In genomic region chr7:28601668-28602067, GRCm38 (mm10) we compare ENCODE assay signal across 10 mouse cellular contexts. TPM values are rescaled to one million over a fixed set of nuclear protein-coding genes. Genes with fewer than 3 reads are reported as not detected.
DNase-seq lines count a peak whose midpoint lies in the region; TF ChIP-seq lines count a peak whose summit lies in the region.
"Had no signal": no experiment of that assay in that cellular context is flagged by ENCODE, and none has a peak within 500 bp of the region (broad histone marks: within the 10 kb centered on the region; RNA-seq: fewer than 3 reads in every experiment).

No protein-coding gene starts in this region.

- TF ChIP-seq POLR2A in testis, adult 2 months (IDR thresholded peaks at IDR 0.05; ENCODE audit: control insufficient read depth, low read depth, low read length) = no peak

- 31% methylated on average over 7 of the region's 7 CpGs for WGBS in embryonic facial prominence, embryonic 10.5 days

- DNase-seq in adrenal gland, postnatal 10 days = peak; percentile 70
- DNase-seq in adrenal gland, adult 8-10 months = no peak
- DNase-seq in testis, postnatal 14 days (ENCODE audit: low spot score) = no peak
- peak; percentile 61 for DNase-seq in embryonic facial prominence, embryonic 10.5 days (ENCODE audit: low spot score)
- DNase-seq in induced T-regulatory cell, adult 2 months (ENCODE audit: low read depth) = peak; percentile 84
- DNase-seq in lung, postnatal 36 days = peak; percentile 82
- DNase-seq in thymus, postnatal 0 days (ENCODE audit: low spot score) = peak; percentile 76

- no peak overlapping the region for H3K27ac ChIP-seq in testis, adult 2 months (ENCODE audit: control insufficient read depth, insufficient read depth, low read depth, low read length)
- no peak overlapping the region for H3K27ac ChIP-seq in embryonic facial prominence, embryonic 10.5 days (replicated peaks)

- H3K27me3 ChIP-seq in testis, adult 2 months (ENCODE audit: control insufficient read depth, insufficient read depth, low read length) = no peaks in the 10 kb centered on the region
- H3K27me3 ChIP-seq in embryonic facial prominence, embryonic 10.5 days (replicated peaks; ENCODE audit: low read depth, poor library complexity, severe bottlenecking) = no peaks in the 10 kb centered on the region

- TF ChIP-seq CTCF in testis, adult 2 months (IDR thresholded peaks at IDR 0.05; ENCODE audit: control insufficient read depth, insufficient read depth, insufficient replicate concordance, low read depth, low read length) = peak; percentile 32; the same call in 1 of the 2 replicates

- no peaks in the 10 kb centered on the region for H3K9me3 ChIP-seq in embryonic facial prominence, embryonic 10.5 days

- no peak overlapping the region for H3K4me3 ChIP-seq in testis, adult 2 months (ENCODE audit: control insufficient read depth, low read depth, low read length)
- no peak overlapping the region for H3K4me3 ChIP-seq in embryonic facial prominence, embryonic 10.5 days

- H3K36me3 ChIP-seq in testis, adult 2 months (ENCODE audit: control insufficient read depth, insufficient read depth, low read length) = no peaks in the 10 kb centered on the region
- H3K36me3 ChIP-seq in embryonic facial prominence, embryonic 10.5 days (replicated peaks) = no peaks in the 10 kb centered on the region

- peaks cover 14% of the 10 kb centered on the region for H3K4me1 ChIP-seq in testis, adult 2 months (ENCODE audit: control insufficient read depth, insufficient read depth, low read length)
- H3K4me1 ChIP-seq in embryonic facial prominence, embryonic 10.5 days = peaks cover 18% of the 10 kb centered on the region

RNA-seq across cellular contexts. Expression of gene Pak4, which starts 3.7 kb away (rescaled TPM):
- total RNA-seq in adrenal gland, postnatal 10 days (2021) = 10 to 100 TPM; 19.4 to 20.4 TPM
- total RNA-seq in adrenal gland, adult 8-10 months (2022) = 10 to 100 TPM; 28.5 to 37.2 (median 34.0) TPM
- polyA plus RNA-seq in testis, adult 2 months (2012; rRNA removed) = 21.5 and 23.6 TPM in 2 replicates
- polyA plus RNA-seq in embryonic facial prominence, embryonic 10.5 days (2016; fragmentation: Nextera tagmentation; extraction: Ambion mirVana) = 70.1 and 75.8 TPM in 2 replicates
- 15.4 and 20.3 TPM in 2 replicates for polyA plus RNA-seq in thymus, postnatal 0 days (2015; fragmentation: Nextera tagmentation; extraction: Ambion mirVana)

RNA-seq across cellular contexts. Expression of gene Samd4b, which starts 3.7 kb away (rescaled TPM):
- total RNA-seq in adrenal gland, postnatal 10 days (2021) = 10 to 100 TPM; 45.5 to 49.6 TPM
- total RNA-seq in adrenal gland, adult 8-10 months (2022) = 10 to 100 TPM; 62.4 to 83.9 (median 73.4) TPM
- polyA plus RNA-seq in testis, adult 2 months (2012; rRNA removed) = 234 and 246 TPM in 2 replicates
- polyA plus RNA-seq in embryonic facial prominence, embryonic 10.5 days (2016; fragmentation: Nextera tagmentation; extraction: Ambion mirVana) = 36.0 and 38.9 TPM in 2 replicates
- 10.5 and 10.9 TPM in 2 replicates for polyA plus RNA-seq in thymus, postnatal 0 days (2015; fragmentation: Nextera tagmentation; extraction: Ambion mirVana)

RNA-seq across cellular contexts. Expression of gene Acp7, which starts 29.5 kb away (rescaled TPM):
- total RNA-seq in adrenal gland, postnatal 10 days (2021) = not detected
- total RNA-seq in adrenal gland, adult 8-10 months (2022) = not detected
- polyA plus RNA-seq in testis, adult 2 months (2012; rRNA removed) = 7.5 and 11.7 TPM in 2 replicates
- not detected in 2 replicates for polyA plus RNA-seq in embryonic facial prominence, embryonic 10.5 days (2016; fragmentation: Nextera tagmentation; extraction: Ambion mirVana)
- polyA plus RNA-seq in thymus, postnatal 0 days (2015; fragmentation: Nextera tagmentation; extraction: Ambion mirVana) = 0.06 and 0.07 TPM in 2 replicates
- total RNA-seq: neutrophil, adult 5-6 weeks had no signal
- polyA plus RNA-seq: heart, embryonic 14.5 days had no signal

RNA-seq across cellular contexts. Expression of gene Nccrp1, which starts 54.6 kb away (rescaled TPM):
- not detected for total RNA-seq in adrenal gland, postnatal 10 days (2021)
- not detected for total RNA-seq in adrenal gland, adult 8-10 months (2022)
- polyA plus RNA-seq in testis, adult 2 months (2012; rRNA removed) = 0.62 and 0.70 TPM in 2 replicates
- polyA plus RNA-seq in embryonic facial prominence, embryonic 10.5 days (2016; fragmentation: Nextera tagmentation; extraction: Ambion mirVana) = 0.10 TPM in 1 of 2 replicates, not detected in the other
- polyA plus RNA-seq in thymus, postnatal 0 days (2015; fragmentation: Nextera tagmentation; extraction: Ambion mirVana) = 0.27 and 0.64 TPM in 2 replicates
- polyA plus RNA-seq: heart, embryonic 14.5 days had no signal

Comparison
In these comparisons a context has a peak if more than half of its experiments do, and no peak if none do; other contexts are left out.
1. DNase-seq: peak in adrenal gland, postnatal 10 days (single experiment), embryonic facial prominence, embryonic 10.5 days (single experiment), induced T-regulatory cell, adult 2 months (single experiment), lung, postnatal 36 days (single experiment) and thymus, postnatal 0 days (single experiment); none in adrenal gland, adult 8-10 months (single experiment) and testis, postnatal 14 days (single experiment).